Mouse (Mus musculus) lung, postnatal 0 days (tissue): ENCODE results near the gene Zfp69.

ENCODE experiments used
- CTCF ChIP-seq: IDR thresholded peaks from 2 replicates; pipeline ENCODE4 v1.5.1; 2016; ENCODE audit warnings: antibody characterized with exemption, mild to moderate bottlenecking
- EP300 ChIP-seq: IDR thresholded peaks from 2 replicates; pipeline ENCODE4 v1.6.1; 2016; ENCODE audit warnings: antibody characterized with exemption, mild to moderate bottlenecking, control low read depth

- TF ChIP-seq CTCF (no peak), EP300 (no peak)
Measured at GRCm38 (mm10) chr4:120893656-120894401, 57.7 kb downstream of the Zfp69 start.
